Mouse (Mus musculus) kidney, adult 2 months (tissue): ENCODE results near the gene Cyp2d22. TPM values are rescaled to one million over a fixed set of nuclear protein-coding genes. Genes with fewer than 3 reads are reported as not detected.

Source experiments
- DNase-seq: peaks from one replicate; pipeline ENCODE4 v3.0.0; 2021
- H3K27ac ChIP-seq: fragments of 200-500 bp; 2 replicates; pipeline ENCODE4 v1.5.1; 2012; ENCODE audit warnings: low read depth, low read length, control low read depth, inconsistent platforms; ENCODE audit not compliant: insufficient read depth
- H3K27me3 ChIP-seq: fragments of 200-500 bp; replicated peaks from 2 replicates; pipeline ENCODE4 v1.6.1; 2012; ENCODE audit warnings: mild to moderate bottlenecking, moderate library complexity, low read length, inconsistent platforms; ENCODE audit not compliant: control insufficient read depth, insufficient read depth
- H3K36me3 ChIP-seq: fragments of 200-500 bp; 2 replicates; pipeline ENCODE4 v1.6.1; 2012; ENCODE audit warnings: mild to moderate bottlenecking, moderate library complexity, low read length, inconsistent platforms; ENCODE audit not compliant: control insufficient read depth, insufficient read depth
- H3K4me1 ChIP-seq: fragments of 200-500 bp; 2 replicates; pipeline ENCODE4 v1.6.1; 2011; ENCODE audit warnings: low read length; ENCODE audit not compliant: control insufficient read depth, insufficient read depth
- H3K4me3 ChIP-seq: fragments of 200-500 bp; 2 replicates; pipeline ENCODE4 v1.5.1; 2011; ENCODE audit warnings: mild to moderate bottlenecking, low read depth, low read length, control low read depth; ENCODE audit not compliant: insufficient read depth
- CTCF ChIP-seq: fragments of 200-500 bp; conservative IDR thresholded peaks from 2 replicates; pipeline ENCODE4 v1.5.1; 2011; ENCODE audit warnings: low read depth, mild to moderate bottlenecking, control low read depth, low read length, moderate library complexity, mixed read lengths; ENCODE audit not compliant: insufficient read depth, insufficient read length
- POLR2A ChIP-seq: fragments of 200-500 bp; IDR thresholded peaks from one replicate; pipeline ENCODE4 v1.6.1; 2011; ENCODE audit warnings: low read depth, low read length, control low read depth
- WGBS: fragments of 180-500 bp; shearing (Covaris S2); methylation state at CpG from one replicate; pipeline ENCODE4 v1.1.7; 2018; 5-methylcytosine and 5-hydroxymethylcytosine counted together
- polyA plus RNA-seq: library from polyadenylated mRNA; depleted of rRNA; stranded (reverse); fragments of >200 nt; gene quantifications from 2 replicates; pipeline ENCODE4 v1.2.3, GENCODE M21; 2012

The Cyp2d22 gene
- polyA plus RNA-seq, 1 experiment = 60.9 TPM

DNA sequence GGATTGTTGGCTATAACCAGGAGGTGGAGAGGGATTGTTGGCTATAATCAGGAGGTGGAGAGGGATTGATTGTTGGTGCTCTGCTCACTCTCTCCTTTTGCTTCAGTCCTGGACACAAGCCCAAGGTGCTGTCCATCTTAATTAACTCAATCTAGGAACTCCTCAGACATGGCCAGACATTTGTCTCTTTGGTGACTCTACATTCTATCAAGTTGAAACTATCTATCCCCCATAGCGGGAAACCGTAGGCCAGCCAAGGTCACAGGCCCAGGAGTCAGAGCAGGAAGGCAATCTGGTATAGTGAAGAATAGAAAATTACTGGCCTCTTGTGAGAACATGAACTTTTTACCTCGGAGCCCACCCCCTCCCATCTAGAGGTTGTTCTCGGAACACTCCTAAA is 17.8 kb downstream of the Cyp2d22 start:
- peak overlapping the region; percentile 65 for H3K27ac ChIP-seq
- 70% methylated on average over 4 of the region's 4 CpGs for WGBS
- DNase-seq = peak; percentile 66

DNA sequence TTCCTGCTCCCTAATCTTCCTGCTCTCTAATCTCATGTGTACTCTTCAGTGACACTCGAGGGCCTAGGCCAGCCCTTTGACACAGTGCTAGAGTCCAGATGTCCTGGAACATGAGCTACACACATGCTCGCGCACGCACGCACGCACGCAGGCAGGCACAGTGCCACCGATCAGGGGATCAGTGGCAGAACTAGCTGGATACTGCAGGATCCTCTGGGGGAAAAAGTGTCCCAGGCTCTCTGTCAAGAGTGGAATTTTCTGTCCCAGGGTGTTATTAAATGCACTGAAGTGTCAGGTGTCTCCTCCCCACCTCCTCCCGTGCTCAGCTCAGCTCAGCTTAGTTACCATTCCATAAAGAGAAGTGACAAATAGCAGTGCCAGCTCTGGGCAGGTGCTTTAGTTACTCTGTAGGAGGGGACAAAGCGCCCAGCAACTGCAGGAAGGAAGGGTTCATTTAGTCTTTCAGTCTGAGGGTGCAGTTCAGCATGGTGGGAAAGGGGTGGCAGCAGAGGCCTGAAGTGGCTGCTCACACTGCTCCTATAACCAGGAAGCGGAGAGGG is 18.5 kb downstream of the Cyp2d22 start:
- WGBS = 33% methylated on average over 11 of the region's 11 CpGs
- TF ChIP-seq CTCF (peak; percentile 66), POLR2A (no peak)
- H3K36me3 ChIP-seq = no peaks in the 10 kb centered on the region
- peaks cover 24% of the 10 kb centered on the region for H3K4me1 ChIP-seq
- H3K4me3 ChIP-seq = no peak overlapping the region
- no peaks in the 10 kb centered on the region for H3K27me3 ChIP-seq
- peak overlapping the region; percentile 65 for H3K27ac ChIP-seq
- DNase-seq = peak; percentile 66

More for the DNA sequence above, 17.8 kb downstream of the Cyp2d22 start:
- TF ChIP-seq CTCF = no peak
- Histone ChIP-seq H3K27me3 (no peaks in the 10 kb centered on the region), H3K4me1 (peaks cover 24% of the 10 kb centered on the region), H3K36me3 (no peaks in the 10 kb centered on the region), H3K4me3 (no peak overlapping the region)

DNA sequence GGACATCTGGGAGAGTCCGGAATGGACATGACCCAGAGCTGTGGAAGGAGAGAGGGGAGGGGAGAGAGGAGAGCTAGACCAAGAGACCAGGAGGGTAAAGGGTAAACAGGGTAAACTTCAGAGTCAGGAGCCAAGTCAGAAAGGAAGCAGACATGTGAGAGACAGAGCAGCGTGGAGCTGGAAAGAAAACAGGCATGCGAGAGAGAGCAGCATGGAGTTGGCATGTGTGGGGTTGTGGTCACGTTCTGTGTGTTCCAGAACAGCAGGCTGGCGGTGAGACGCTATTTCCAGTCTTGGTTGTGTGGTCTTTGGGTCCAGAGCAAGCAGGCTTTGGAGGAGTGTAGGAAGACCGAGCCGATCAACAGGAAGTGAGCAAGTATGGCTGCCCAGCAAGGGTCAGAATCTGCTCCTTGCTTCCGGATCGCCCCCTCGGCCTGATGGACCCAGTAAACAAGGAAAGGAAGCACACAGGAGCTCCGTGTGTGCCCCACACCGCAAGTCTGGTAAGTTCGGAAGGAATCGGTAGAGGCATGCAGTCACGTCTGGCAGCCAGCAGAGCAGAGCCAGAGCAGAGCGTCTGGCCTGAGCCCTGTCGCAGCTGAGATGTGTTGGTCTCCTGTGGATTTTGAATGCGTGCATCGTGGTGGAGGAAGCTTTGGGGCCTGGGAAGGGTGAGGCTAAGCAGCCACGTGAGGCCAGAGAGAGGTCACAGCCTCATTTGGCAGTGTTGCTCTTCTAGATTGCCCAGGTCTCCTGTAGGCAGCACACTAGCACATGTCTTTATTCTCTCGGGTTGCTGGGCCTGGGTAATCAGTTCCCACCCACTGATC is 21.4 kb downstream of the Cyp2d22 start:
- DNase-seq = peak; percentile 80

DNA sequence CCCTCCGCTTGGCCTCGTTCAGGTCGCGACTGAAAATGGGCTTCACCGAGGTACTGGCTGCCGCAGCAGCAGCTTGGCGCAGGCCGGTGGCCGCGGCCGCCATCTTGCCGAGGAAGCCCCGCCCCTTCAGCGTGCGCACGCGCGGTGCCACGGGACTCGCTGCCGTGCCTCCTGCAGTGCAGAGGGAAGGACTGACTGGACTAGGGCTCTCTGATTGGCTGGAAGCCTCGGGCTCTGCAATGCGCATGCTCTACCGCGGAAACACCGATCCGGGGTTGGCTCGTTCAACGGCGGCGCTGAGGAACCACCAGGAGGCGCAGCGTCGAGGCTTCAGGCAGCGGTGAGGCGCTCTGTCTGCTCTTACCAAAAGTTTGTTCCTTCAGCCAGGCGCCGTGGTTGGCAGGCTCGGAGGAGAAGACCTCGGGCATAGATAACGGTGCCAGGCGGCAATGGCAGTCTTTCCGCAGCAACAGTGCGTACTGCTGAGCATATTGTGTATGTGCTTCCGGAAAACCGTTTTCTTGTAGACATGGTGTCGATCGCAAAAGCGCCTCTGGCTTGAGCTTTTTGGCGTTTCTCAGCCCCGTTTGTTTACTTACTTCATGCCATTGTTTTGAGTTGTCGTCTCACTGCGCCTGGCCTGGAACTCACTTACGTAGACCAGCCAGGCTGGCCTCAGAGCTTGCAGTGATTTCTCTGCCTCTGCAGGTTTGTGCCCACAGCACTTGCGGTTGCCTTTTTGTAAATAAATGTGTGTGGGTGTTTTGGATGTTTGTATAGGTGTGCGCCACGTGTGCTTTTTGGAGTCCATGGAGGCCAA is 25.7 kb downstream of the Cyp2d22 start, which contains the start of gene Ndufa6:
Gene Ndufa6 (minus strand): TSS at position 197 of the 820 bp plus-strand sequence.
- DNase-seq = peak; percentile 99
- TF ChIP-seq CTCF = peak; percentile 93
- peak; percentile 93 for TF ChIP-seq POLR2A
- WGBS = 2% methylated on average over 57 of the region's 57 CpGs
- Histone ChIP-seq H3K27me3 (no peaks in the 10 kb centered on the region), H3K4me1 (peaks cover 29% of the 10 kb centered on the region), H3K36me3 (peaks cover 3% of the 10 kb centered on the region; the same call in 1 of the 2 replicates), H3K4me3 (peak within 1 kb of the TSS; percentile 94), H3K27ac (peak within 1 kb of the TSS; percentile 97)

More for the DNA sequence above, 21.4 kb downstream of the Cyp2d22 start:
- no peaks in the 10 kb centered on the region for H3K36me3 ChIP-seq
- H3K27me3 ChIP-seq = no peaks in the 10 kb centered on the region
- peak overlapping the region; percentile 97 for H3K27ac ChIP-seq
- H3K4me3 ChIP-seq = peak overlapping the region; percentile 71
- WGBS = 25% methylated on average over 22 of the region's 22 CpGs
- H3K4me1 ChIP-seq = peaks cover 24% of the 10 kb centered on the region
- TF ChIP-seq CTCF = 0 out of 2 replicates have a peak, but pooled peaks have one; percentile 6
- TF ChIP-seq POLR2A = peak; percentile 36

DNA sequence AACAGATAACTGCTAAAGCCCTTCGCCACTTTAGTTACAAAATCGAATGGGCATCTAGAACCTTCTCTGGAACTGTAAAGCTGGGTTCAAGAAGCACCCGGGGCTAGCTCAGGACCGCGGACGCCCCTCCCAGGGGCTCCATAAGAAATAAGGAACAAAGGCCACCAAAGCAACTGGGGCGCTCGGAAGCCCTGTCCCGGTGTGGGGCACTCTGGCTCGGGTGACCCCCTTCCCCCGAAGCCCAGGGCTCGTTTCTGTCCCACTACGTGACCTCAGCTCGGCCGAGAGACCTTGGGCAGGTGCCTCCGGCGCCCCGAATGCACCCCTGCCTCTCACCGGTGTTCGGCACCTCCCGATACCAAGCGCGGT is 26.3 kb downstream of the Cyp2d22 start:
- H3K36me3 ChIP-seq = peaks cover 3% of the 10 kb centered on the region; the same call in 1 of the 2 replicates
- no peak for TF ChIP-seq CTCF
- no peak for TF ChIP-seq POLR2A
- WGBS = under 1% methylated on average over 23 of the region's 23 CpGs
- peak overlapping the region; percentile 94 for H3K4me3 ChIP-seq
- DNase-seq = no peak
- peaks cover 25% of the 10 kb centered on the region for H3K4me1 ChIP-seq
- H3K27me3 ChIP-seq = no peaks in the 10 kb centered on the region
- peak overlapping the region; percentile 97 for H3K27ac ChIP-seq

DNA sequence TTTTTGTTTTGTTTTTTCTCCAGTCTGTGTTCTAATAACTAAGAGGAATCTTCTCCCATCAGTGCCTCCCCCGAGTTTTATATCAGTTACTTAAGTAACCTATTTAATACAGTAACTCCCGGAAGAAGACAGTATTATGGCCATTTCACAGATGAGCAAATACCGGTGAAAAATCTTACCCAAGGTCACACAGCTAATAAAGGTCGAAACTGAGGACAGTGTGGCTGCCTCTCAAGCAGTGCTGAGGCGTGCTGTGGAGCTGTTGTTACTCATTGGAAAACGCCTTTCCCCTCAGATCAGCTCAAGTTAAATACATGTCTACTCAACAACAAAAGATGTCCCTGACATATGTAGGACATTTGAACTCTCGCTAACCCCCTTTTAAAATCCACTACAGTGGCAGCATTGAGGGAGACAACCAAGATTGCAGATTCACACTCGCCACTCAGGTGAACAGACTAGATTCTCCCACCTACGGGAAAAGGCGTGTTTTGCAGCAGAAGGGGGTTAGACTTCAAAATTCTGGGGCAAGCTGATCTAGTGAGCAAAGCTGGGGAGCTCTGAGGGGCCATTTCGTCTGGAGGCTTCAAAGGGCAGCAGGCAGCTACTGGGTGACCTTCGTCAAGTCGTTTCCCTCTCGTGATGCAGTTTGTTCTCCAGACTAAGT is 26.8 kb downstream of the Cyp2d22 start:
- 7% methylated on average over 14 of the region's 14 CpGs for WGBS
- H3K36me3 ChIP-seq = peaks cover 3% of the 10 kb centered on the region; the same call in 1 of the 2 replicates
- DNase-seq = peak; percentile 42
- H3K27ac ChIP-seq = peak overlapping the region; percentile 97
- peaks cover 28% of the 10 kb centered on the region for H3K4me1 ChIP-seq
- H3K4me3 ChIP-seq = peak overlapping the region; percentile 94
- no peak for TF ChIP-seq POLR2A
- TF ChIP-seq CTCF = no peak
- H3K27me3 ChIP-seq = no peaks in the 10 kb centered on the region
